Mouse (Mus musculus): Measurements from ENCODE around the gene Rnf157. TPM values are rescaled to one million over a fixed set of nuclear protein-coding genes. Genes with fewer than 3 reads are reported as not detected.

Rnf157 gene
- polyA plus RNA-seq (2015; fragmentation: Nextera tagmentation; extraction: Ambion mirVana) = 82.3 and 90.2 TPM in 2 replicates

GRCm38 (mm10) chr11:116412904-116413630 is at the start of gene Rnf157:
TSS of gene Rnf157 (minus strand) at chr11:116413032.

DNA sequence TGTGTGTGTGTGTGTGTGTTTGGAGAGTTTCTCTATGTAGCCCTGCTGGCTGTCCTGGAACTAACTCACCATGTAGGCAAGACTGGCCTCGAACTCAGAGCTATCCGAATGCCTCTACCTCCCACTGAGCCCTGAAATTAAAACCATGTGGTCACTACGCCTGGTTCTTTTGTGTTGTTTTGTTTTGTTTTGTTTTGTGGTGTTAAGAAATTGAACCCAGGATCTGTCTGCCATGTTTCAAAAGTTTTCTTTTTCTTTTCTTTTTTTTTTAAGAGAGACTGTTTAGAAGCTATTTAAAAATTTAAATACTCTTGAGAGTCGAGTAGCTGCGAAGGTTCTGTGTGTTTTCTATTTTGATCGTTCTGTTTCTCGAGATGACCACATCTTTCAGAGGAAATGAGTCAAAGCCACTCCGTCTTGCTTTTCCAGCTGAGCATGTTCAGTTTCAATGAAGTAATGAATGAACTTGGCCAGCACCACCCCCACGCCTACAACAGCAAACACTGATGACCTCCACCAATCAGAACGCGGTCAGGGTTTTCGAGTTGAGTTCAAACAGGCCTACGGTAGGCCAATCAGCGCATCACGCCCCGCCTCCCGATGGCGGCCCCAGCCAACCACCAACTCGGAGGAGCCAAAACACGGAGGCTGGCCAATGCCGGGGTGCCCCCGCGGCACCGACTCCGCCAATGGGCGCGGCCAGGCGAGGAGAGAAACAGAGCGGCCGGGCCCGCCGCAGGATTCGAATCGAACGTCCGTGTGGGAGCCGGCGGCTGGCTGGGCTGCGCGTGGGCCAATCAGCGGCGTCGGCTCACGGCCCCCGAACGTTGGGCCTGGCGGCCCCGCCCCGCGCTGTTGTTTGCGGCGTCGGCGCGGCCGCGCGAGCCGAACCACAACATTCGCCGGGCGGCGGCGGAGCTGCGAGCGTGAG is 20.8 kb upstream of the Rnf157 start, which contains the start of gene Ubald2:
Gene Ubald2, plus strand, starts transcription at position 739 of the 931 bp plus-strand sequence.

DNA sequence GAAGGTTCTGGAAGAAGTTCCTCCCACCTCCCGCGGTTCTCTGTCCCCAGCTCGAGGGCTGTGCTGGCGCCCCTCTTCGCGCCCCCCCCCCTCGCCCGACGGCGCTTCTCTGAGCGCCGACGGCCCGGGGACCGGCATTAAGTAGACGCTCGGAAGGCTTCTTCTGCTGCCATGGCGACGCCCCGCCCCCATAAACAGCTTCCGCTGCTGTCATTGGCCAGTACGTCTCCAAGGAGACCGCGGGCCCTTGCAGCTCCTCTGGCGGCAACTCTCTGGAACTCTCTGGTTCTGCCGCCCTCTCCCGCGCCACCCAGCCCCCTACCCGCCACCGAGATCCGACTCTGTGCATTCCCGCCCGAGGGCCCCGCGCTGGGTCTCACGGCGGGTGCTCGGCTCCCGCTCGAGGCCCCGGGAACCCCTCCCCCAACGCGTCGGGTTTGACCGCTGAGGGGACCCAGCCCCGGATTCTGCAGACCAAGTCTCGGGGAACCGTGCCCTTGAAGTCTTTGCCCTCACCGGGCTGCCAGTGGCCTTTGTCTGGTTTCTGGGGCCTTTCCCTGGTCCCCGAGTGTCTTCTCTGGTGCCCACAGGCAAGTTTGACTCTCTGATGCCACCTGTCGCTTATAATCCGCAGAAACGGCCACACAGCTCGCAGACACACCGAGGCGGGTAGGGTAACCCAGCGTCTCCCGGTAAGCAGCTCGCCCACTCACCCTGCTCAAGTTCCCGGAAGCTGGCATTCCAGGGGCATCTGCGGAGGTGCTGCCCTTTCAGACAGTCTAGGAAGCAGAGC is 77.4 kb downstream of the Rnf157 start, which contains the start of gene Foxj1:
Gene Foxj1, minus strand, starts transcription at position 156 of the 793 bp plus-strand sequence.

DNA sequence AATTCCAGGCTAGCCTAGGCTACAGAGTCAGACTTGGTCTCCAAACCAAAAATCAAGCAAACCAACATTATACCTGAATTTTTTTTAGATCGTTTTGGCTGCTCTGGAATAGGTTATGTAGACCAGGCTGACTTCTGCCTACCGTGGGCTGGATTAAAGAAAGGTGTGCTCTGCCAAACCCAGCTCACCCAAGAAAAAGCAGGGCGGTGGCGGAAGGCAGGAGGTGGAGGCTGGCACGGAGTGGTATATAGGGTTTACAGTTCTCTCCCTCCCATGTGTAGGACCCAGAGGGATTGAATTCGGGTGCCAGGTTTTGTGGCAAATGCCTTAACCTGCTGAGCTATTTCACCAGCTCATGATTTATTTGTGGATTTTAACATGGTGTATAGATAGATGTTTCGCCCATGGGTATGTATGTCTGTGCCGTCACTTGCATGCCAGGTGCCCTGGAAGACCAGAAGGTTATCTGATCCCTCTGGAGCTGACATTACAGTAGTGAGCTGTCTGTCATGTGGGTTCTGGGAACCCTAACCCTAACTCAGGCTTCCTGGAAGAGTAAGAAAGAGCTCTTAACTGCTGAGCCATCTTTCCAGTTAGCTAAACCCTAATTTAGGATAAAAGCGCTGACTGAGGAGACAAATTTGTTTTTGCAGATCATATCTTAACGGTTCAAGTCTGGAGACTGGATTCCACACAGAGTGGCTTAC is 105.7 kb downstream of the Rnf157 start, which contains the start of gene Exoc7:
Gene Exoc7, minus strand, starts transcription at position 215 of the 707 bp plus-strand sequence.

Other genes starting within 250 kb of the Rnf157 start
- 25.2 and 31.7 TPM in 2 replicates for gene Fbf1, start 244.9 kb downstream of the Rnf157 start, polyA plus RNA-seq (2015; fragmentation: Nextera tagmentation; extraction: Ambion mirVana)
- 56.7 and 57.3 TPM in 2 replicates for gene Ten1, start 214.2 kb downstream of the Rnf157 start, polyA plus RNA-seq (2015; fragmentation: Nextera tagmentation; extraction: Ambion mirVana)
- gene Acox1, start 214.0 kb downstream of the Rnf157 start, polyA plus RNA-seq (2015; fragmentation: Nextera tagmentation; extraction: Ambion mirVana) = 63.3 and 67.6 TPM in 2 replicates
- gene Evpl, start 175.0 kb downstream of the Rnf157 start, polyA plus RNA-seq (2015; fragmentation: Nextera tagmentation; extraction: Ambion mirVana) = 2.0 and 2.2 TPM in 2 replicates
- gene Srp68, start 138.8 kb downstream of the Rnf157 start, polyA plus RNA-seq (2015; fragmentation: Nextera tagmentation; extraction: Ambion mirVana) = 51.9 and 55.5 TPM in 2 replicates
- gene Galr2, start 132.1 kb downstream of the Rnf157 start, polyA plus RNA-seq (2015; fragmentation: Nextera tagmentation; extraction: Ambion mirVana) = 0.41 and 0.54 TPM in 2 replicates
- gene Exoc7, start 105.8 kb downstream of the Rnf157 start, polyA plus RNA-seq (2015; fragmentation: Nextera tagmentation; extraction: Ambion mirVana) = 102 and 125 TPM in 2 replicates
- gene Foxj1, start 77.6 kb downstream of the Rnf157 start, polyA plus RNA-seq (2015; fragmentation: Nextera tagmentation; extraction: Ambion mirVana) = 12.5 and 13.7 TPM in 2 replicates
- gene Ubald2, start 21.1 kb upstream of the Rnf157 start, polyA plus RNA-seq (2015; fragmentation: Nextera tagmentation; extraction: Ambion mirVana) = 26.5 and 32.7 TPM in 2 replicates
- gene Qrich2, start 53.2 kb upstream of the Rnf157 start, polyA plus RNA-seq (2015; fragmentation: Nextera tagmentation; extraction: Ambion mirVana) = 0.10 TPM in 1 of 2 replicates, not detected in the other
- 151 TPM in 2 replicates for gene Prpsap1, start 81.2 kb upstream of the Rnf157 start, polyA plus RNA-seq (2015; fragmentation: Nextera tagmentation; extraction: Ambion mirVana)
- gene Sphk1, start 117.9 kb upstream of the Rnf157 start, polyA plus RNA-seq (2015; fragmentation: Nextera tagmentation; extraction: Ambion mirVana) = 4.8 and 7.2 TPM in 2 replicates
- 38.0 and 40.1 TPM in 2 replicates for gene Ube2o, start 168.4 kb upstream of the Rnf157 start, polyA plus RNA-seq (2015; fragmentation: Nextera tagmentation; extraction: Ambion mirVana)
- 0.58 and 0.75 TPM in 2 replicates for gene Aanat, start 173.4 kb upstream of the Rnf157 start, polyA plus RNA-seq (2015; fragmentation: Nextera tagmentation; extraction: Ambion mirVana)
- 2.0 TPM in 2 replicates for gene Rhbdf2, start 214.0 kb upstream of the Rnf157 start, polyA plus RNA-seq (2015; fragmentation: Nextera tagmentation; extraction: Ambion mirVana)
- gene Prcd, start 240.5 kb upstream of the Rnf157 start, polyA plus RNA-seq (2015; fragmentation: Nextera tagmentation; extraction: Ambion mirVana) = 4.2 and 6.7 TPM in 2 replicates
- 45.2 and 50.1 TPM in 2 replicates for gene Cygb, start 241.3 kb upstream of the Rnf157 start, polyA plus RNA-seq (2015; fragmentation: Nextera tagmentation; extraction: Ambion mirVana)